Mouse (Mus musculus): ENCODE results near the gene Agr3. TPM values are rescaled to one million over a fixed set of nuclear protein-coding genes. Genes with fewer than 3 reads are reported as not detected.

The Agr3 gene
- polyA plus RNA-seq, 1 experiment: not detected

DNA sequence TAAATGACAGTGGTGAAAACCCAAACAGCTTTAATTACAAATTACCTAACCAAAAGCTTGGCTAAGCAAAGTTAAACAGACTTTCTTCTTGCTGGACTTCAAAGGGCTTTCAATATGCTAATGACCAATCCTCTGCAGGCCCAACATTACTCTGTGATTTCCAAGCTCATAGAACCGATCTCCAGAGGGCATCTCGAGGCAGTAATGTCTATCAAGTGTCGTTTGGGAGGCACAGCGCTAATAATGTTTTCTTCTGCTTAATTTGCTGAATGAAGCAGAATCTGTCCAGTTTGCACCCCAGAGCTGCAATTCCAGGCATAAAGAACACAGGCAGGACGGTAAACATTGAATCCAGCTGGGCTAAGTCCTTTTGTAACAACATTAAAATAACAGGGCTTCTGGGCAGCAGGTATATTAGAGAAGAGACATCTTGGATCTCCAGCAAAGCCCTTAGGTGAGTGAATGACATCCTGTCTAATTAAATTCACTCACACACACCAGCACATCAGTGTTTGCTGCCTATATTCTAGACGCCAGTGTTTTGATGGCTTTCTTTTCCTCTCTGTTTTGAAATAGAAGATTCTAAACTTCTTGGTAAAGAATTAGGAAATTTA, 52.3 kb downstream of the Agr3 start:
- H3K36me3 ChIP-seq (ENCODE audit: control insufficient read depth): no peaks in the 10 kb centered on the region
- no peak for TF ChIP-seq TAL1 (IDR thresholded peaks at IDR 0.05; ENCODE audit: low read length)
- TF ChIP-seq GATA1 (IDR thresholded peaks at IDR 0.05; ENCODE audit: low read length): no peak
- H3K4me1 ChIP-seq (ENCODE audit: control insufficient read depth): peaks cover 5% of the 10 kb centered on the region
- H3K9me3 ChIP-seq (ENCODE audit: control insufficient read depth, low read length): no peaks in the 10 kb centered on the region
- no peaks in the 10 kb centered on the region for H3K27me3 ChIP-seq (ENCODE audit: control insufficient read depth)
- H3K4me3 ChIP-seq (replicated peaks): no peak overlapping the region

DNA sequence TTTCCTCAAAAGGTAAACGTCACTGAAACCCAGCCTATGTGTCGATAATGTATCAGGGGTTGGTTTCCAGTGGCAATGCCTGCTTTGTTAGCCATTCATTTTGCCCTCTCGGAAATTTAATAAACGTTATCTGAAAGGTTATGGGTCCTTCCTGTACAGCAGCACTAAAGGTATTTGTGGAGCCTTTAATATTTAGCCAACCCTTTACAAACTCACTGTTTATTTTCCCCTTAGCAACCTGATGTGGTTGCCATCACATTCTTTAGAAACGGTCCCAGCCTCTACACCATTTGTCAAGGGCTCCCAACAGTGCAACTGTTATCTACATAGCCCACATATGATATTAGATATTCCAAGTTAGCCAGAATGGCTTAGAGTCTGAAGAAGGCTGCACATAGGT, 54.2 kb downstream of the Agr3 start:
- Histone ChIP-seq H3K9me3 (ENCODE audit: control insufficient read depth, low read length) (no peaks in the 10 kb centered on the region), H3K4me3 (replicated peaks) (no peak overlapping the region), H3K27me3 (ENCODE audit: control insufficient read depth) (no peaks in the 10 kb centered on the region), H3K4me1 (ENCODE audit: control insufficient read depth) (peaks cover 5% of the 10 kb centered on the region), H3K36me3 (ENCODE audit: control insufficient read depth) (no peaks in the 10 kb centered on the region)
- no peak for TF ChIP-seq GATA1 (IDR thresholded peaks at IDR 0.05; ENCODE audit: low read length)
- TF ChIP-seq TAL1 (IDR thresholded peaks at IDR 0.05; ENCODE audit: low read length): no peak

DNA sequence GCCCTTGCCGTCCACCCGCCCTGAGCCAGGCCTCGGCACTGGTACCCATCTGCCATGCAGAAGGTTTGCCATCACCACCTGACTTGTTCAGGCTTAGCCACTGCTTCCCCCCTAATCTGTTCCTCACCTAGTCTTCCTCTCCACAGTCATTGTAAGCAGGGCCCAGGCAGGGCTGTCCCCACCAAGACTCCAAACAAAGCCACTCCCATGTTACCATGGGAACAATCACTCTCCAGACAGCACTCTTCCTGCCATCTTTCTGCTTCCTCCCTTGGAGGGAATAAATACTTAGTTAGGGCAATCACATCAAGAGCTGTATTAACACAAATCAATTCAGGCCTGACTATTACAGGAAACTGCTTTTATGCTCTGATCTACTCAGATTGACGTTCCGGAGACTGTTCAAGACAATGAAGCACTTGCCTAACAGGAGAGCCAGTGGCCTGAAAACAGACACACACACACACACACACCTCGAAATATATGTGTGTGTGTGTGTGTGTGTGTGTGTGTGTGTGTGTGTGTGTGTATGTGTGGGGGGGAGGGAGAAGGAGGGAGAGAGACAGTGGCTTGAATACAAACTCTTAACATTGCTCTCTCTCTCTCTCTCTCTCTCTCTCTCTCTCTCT, 56.4 kb downstream of the Agr3 start:
- Histone ChIP-seq H3K4me3 (replicated peaks) (no peak overlapping the region), H3K9me3 (ENCODE audit: control insufficient read depth, low read length) (no peaks in the 10 kb centered on the region), H3K4me1 (ENCODE audit: control insufficient read depth) (peaks cover 5% of the 10 kb centered on the region), H3K27me3 (ENCODE audit: control insufficient read depth) (no peaks in the 10 kb centered on the region), H3K36me3 (ENCODE audit: control insufficient read depth) (no peaks in the 10 kb centered on the region)
- no peak for TF ChIP-seq GATA1 (IDR thresholded peaks at IDR 0.05; ENCODE audit: low read length)

DNA sequence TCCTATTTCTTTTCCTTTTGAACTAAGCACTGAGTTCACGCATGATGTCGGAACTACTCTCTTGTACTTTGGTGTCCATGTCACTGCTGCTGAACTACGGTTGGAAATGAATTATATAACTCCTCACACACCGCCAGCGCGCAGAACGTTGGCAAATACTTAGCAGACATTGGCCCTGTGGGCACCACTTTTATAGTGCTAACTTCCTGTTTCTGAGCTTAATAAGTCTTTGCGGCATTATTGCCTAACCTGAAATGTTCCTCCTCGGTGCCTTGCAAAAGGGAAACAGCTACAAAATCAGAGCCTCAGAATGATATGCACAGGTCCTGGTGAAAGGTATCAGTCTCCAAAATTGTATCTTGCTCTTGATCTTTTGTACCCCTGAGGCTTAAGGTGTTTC, 58.1 kb downstream of the Agr3 start:
- Histone ChIP-seq H3K9me3 (ENCODE audit: control insufficient read depth, low read length) (no peaks in the 10 kb centered on the region), H3K27me3 (ENCODE audit: control insufficient read depth) (no peaks in the 10 kb centered on the region), H3K4me3 (replicated peaks) (no peak overlapping the region), H3K4me1 (ENCODE audit: control insufficient read depth) (peaks cover 5% of the 10 kb centered on the region), H3K36me3 (ENCODE audit: control insufficient read depth) (no peaks in the 10 kb centered on the region)
- TF ChIP-seq TAL1 (IDR thresholded peaks at IDR 0.05; ENCODE audit: low read length) (no peak), GATA1 (IDR thresholded peaks at IDR 0.05; ENCODE audit: low read length) (no peak)

DNA sequence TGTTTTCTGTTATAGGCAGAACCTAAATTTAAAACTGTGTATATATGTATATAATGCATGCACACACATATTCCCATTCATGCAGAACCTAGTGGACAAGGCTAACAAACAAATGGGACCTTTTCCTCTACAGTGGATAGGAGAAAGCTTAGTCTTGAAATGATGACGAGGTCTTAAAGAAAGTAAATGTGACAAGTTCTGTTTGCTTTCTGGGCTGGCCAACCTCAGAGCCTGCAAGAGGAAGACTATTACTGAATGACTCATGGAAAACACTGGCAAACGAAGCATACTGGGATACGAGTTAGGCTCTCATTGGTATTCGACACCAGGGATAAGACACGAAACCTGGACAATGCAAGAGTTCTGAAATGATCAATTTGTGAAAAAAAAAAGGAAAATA, 59.3 kb downstream of the Agr3 start:
- H3K27me3 ChIP-seq (ENCODE audit: control insufficient read depth): no peaks in the 10 kb centered on the region
- no peaks in the 10 kb centered on the region for H3K36me3 ChIP-seq (ENCODE audit: control insufficient read depth)
- peaks cover 5% of the 10 kb centered on the region for H3K4me1 ChIP-seq (ENCODE audit: control insufficient read depth)
- no peak overlapping the region for H3K4me3 ChIP-seq (replicated peaks)
- TF ChIP-seq TAL1 (IDR thresholded peaks at IDR 0.05; ENCODE audit: low read length): no peak
- TF ChIP-seq GATA1 (IDR thresholded peaks at IDR 0.05; ENCODE audit: low read length): no peak
- no peaks in the 10 kb centered on the region for H3K9me3 ChIP-seq (ENCODE audit: control insufficient read depth, low read length)

DNA sequence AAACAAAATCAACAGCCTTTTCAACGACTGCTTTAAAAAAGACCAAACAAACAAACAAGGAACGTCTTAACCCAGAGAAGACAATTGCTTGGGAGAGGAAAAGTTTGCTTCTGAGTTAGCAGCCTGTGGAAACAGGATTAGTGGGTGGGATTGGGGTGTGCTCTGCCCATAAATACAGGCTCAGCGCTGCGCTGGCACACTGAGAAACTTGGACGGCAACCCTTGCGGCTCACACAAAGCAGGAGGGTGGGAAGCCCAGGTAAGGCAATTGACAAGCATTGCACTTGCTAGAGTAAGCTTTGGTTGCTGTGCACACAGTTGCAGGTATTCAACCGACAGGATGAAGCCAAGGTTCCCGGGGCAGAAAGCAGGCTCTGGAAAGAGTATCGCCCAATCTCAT, 67.3 kb downstream of the Agr3 start, which contains the start of gene Agr2:
Gene Agr2 (plus strand): TSS at position 197 of the 400 bp plus-strand sequence.
- Histone ChIP-seq H3K4me1 (ENCODE audit: control insufficient read depth) (no peaks in the 10 kb centered on the region), H3K27me3 (ENCODE audit: control insufficient read depth) (no peaks in the 10 kb centered on the region), H3K36me3 (ENCODE audit: control insufficient read depth) (no peaks in the 10 kb centered on the region), H3K4me3 (replicated peaks) (no peak within 1 kb of the TSS), H3K9me3 (ENCODE audit: control insufficient read depth, low read length) (no peaks in the 10 kb centered on the region)
- TF ChIP-seq TAL1 (IDR thresholded peaks at IDR 0.05; ENCODE audit: low read length) (no peak), GATA1 (IDR thresholded peaks at IDR 0.05; ENCODE audit: low read length) (no peak)

DNA sequence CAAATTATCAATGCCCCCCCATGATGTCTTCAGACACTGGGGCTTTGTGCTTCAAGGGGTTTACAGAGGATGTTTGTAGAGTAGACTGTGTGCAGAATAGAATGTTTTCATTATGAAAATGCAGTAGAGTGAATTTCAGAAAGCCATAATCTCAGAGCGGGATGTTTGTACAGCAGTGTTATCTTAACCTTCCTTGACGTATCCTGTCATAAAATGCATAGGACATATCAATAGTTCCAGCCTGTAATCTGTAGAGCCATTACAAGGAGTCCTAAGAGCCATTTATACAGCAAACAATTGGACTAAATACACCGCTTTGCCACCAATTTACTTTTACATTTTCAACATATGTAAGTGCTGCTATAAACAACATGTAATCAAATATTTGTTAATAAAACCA, 68.2 kb downstream of the Agr3 start:
- no peak for TF ChIP-seq TAL1 (IDR thresholded peaks at IDR 0.05; ENCODE audit: low read length)
- Histone ChIP-seq H3K4me3 (replicated peaks) (no peak overlapping the region), H3K4me1 (ENCODE audit: control insufficient read depth) (no peaks in the 10 kb centered on the region), H3K36me3 (ENCODE audit: control insufficient read depth) (no peaks in the 10 kb centered on the region), H3K9me3 (ENCODE audit: control insufficient read depth, low read length) (no peaks in the 10 kb centered on the region), H3K27me3 (ENCODE audit: control insufficient read depth) (no peaks in the 10 kb centered on the region)

DNA sequence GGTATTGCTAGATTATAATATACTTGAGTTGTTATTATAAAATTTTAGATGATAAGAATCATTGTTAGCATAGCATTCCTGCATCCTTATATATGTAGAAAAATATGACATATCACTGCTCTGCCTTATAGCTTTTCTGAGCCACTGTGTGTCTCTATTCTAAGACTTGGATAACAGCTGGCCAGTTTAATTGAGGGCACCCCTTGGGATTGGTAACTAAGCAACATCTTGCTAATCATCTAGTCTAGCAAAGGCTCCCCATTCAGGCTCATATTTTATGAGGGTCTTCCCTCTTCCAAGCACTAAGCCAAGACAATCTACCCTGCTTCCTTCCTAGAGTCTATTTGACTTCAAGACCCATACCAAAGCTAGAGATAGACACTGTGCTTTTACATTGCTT, 68.7 kb downstream of the Agr3 start:
- TF ChIP-seq GATA1 (IDR thresholded peaks at IDR 0.05; ENCODE audit: low read length): no peak
- no peak for TF ChIP-seq TAL1 (IDR thresholded peaks at IDR 0.05; ENCODE audit: low read length)
- Histone ChIP-seq H3K36me3 (ENCODE audit: control insufficient read depth) (no peaks in the 10 kb centered on the region), H3K27me3 (ENCODE audit: control insufficient read depth) (no peaks in the 10 kb centered on the region), H3K4me1 (ENCODE audit: control insufficient read depth) (no peaks in the 10 kb centered on the region), H3K4me3 (replicated peaks) (no peak overlapping the region), H3K9me3 (ENCODE audit: control insufficient read depth, low read length) (no peaks in the 10 kb centered on the region)

DNA sequence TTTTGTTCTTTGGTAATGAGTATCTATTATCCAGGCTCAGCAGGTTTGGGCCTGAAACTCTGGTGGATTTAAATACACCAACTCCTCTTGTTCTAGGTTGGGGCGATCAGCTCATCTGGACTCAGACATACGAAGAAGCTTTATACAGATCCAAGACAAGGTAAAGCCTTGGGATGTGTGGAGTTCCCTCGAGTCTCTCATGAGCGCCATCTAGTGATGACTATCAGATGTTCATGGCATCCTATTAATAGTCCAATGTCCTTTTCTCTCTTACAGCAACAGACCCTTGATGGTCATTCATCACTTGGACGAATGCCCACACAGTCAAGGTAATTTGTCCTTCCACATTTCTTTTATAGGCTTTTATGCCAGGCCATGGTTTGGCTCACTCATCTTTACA, 70.4 kb downstream of the Agr3 start:
- no peak for TF ChIP-seq GATA1 (IDR thresholded peaks at IDR 0.05; ENCODE audit: low read length)
- TF ChIP-seq TAL1 (IDR thresholded peaks at IDR 0.05; ENCODE audit: low read length): no peak
- H3K36me3 ChIP-seq (ENCODE audit: control insufficient read depth): no peaks in the 10 kb centered on the region
- H3K4me3 ChIP-seq (replicated peaks): no peak overlapping the region
- H3K9me3 ChIP-seq (ENCODE audit: control insufficient read depth, low read length): no peaks in the 10 kb centered on the region
- H3K27me3 ChIP-seq (ENCODE audit: control insufficient read depth): no peaks in the 10 kb centered on the region
- no peaks in the 10 kb centered on the region for H3K4me1 ChIP-seq (ENCODE audit: control insufficient read depth)

Other genes with a start within 250 kb of the Agr3 start
- not detected in 2 replicates for gene Agr2, start 67.3 kb downstream of the Agr3 start, polyA plus RNA-seq (2012)
- 2.1 and 2.3 TPM in 2 replicates for gene Tspan13, start 116.9 kb downstream of the Agr3 start, polyA plus RNA-seq (2012)
- 0.04 and 0.07 TPM in 2 replicates for gene Ankmy2, start 231.5 kb downstream of the Agr3 start, polyA plus RNA-seq (2012)
- 0.20 and 0.22 TPM in 2 replicates for gene Bzw2, start 232.5 kb downstream of the Agr3 start, polyA plus RNA-seq (2012)

Measured in erythroblast, embryonic 14.5 days (primary cell).